Mouse (Mus musculus): Measurements from ENCODE around the gene Serpina11.

DNA sequence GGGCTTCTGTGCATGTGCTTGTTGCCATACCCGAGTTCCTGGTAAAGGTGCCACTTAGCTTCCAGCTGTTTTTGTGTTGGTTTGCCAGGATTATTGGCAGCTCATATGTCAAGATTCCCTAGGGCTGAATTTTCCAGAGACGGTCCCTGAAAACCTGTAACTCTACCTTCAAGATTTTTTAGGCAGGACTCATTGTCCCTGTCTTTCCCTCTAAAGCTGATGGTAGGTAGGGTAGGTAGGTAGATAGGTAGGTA lies 316 bp downstream of the Serpina11 start:
- TF ChIP-seq MAX (IDR thresholded peaks at IDR 0.05; ENCODE audit: low read depth) (no peak), TCF12 (IDR thresholded peaks at IDR 0.05; ENCODE audit: insufficient read depth, poor library complexity, severe bottlenecking) (no peak), POLR2A (IDR thresholded peaks at IDR 0.05; ENCODE audit: insufficient read length, low read depth) (no peak), CEBPB (IDR thresholded peaks at IDR 0.05; ENCODE audit: insufficient read depth, poor library complexity, severe bottlenecking) (no peak), MYOD1 (IDR thresholded peaks at IDR 0.05; ENCODE audit: control insufficient read depth in 1 of 3, insufficient read length in 2 of 3, low read depth in 2 of 3) (no peak), USF1 (IDR thresholded peaks at IDR 0.05; ENCODE audit: low read depth) (no peak), SRF (IDR thresholded peaks at IDR 0.05; ENCODE audit: control insufficient read depth, insufficient read length, low read depth) (no peak), E2F4 (IDR thresholded peaks at IDR 0.05; ENCODE audit: insufficient read depth) (no peak), MYOG (IDR thresholded peaks at IDR 0.05; ENCODE audit: control insufficient read depth in 1 of 3, insufficient read depth in 1 of 3, insufficient read length in 2 of 3, low read depth in 2 of 3) (no peak), TCF3 (IDR thresholded peaks at IDR 0.05; ENCODE audit: insufficient read length, low read depth) (no peak)

Measured in myocyte (in vitro differentiated cells).